Mouse (Mus musculus) stomach, embryonic 15.5 days (tissue): ENCODE data around the gene Patz1. TPM values are rescaled to one million over a fixed set of nuclear protein-coding genes. Genes with fewer than 3 reads are reported as not detected.
A peak's percentile ranks its signal among the peaks of the same experiment; 100 is the strongest.

Source experiments
- ATAC-seq: fragments of 200-750 bp; cut with Nextera tagmentation; 2 replicates; pipeline ENCODE4 v1.8.0; 2017; ENCODE audit warnings: low read depth, moderate number of reproducible peaks, moderate TSS enrichment; ENCODE audit not compliant: insufficient read depth, low FRiP score
- H3K27ac ChIP-seq: fragments of 300-500 bp; sonication (generic); 2 replicates; pipeline ENCODE4 v1.5.1; 2015; ENCODE audit warnings: mild to moderate bottlenecking, inconsistent platforms
- H3K27me3 ChIP-seq: fragments of 300-500 bp; sonication (generic); replicated peaks from 2 replicates; pipeline ENCODE4 v1.6.1; 2015; ENCODE audit warnings: inconsistent platforms
- H3K36me3 ChIP-seq: fragments of 300-500 bp; sonication (generic); 2 replicates; pipeline ENCODE4 v1.6.1; 2015; ENCODE audit warnings: inconsistent platforms
- H3K4me1 ChIP-seq: fragments of 300-500 bp; sonication (generic); 2 replicates; pipeline ENCODE4 v1.6.1; 2015; ENCODE audit warnings: inconsistent platforms
- H3K4me2 ChIP-seq: fragments of 300-500 bp; sonication (generic); 2 replicates; pipeline ENCODE4 v1.6.1; 2015; ENCODE audit warnings: mild to moderate bottlenecking, inconsistent platforms
- H3K4me3 ChIP-seq: fragments of 300-500 bp; sonication (generic); replicated peaks from 2 replicates; pipeline ENCODE4 v1.5.1; 2015; ENCODE audit warnings: inconsistent platforms
- H3K9ac ChIP-seq: fragments of 300-500 bp; sonication (generic); 2 replicates; pipeline ENCODE4 v1.6.1; 2015; ENCODE audit warnings: inconsistent platforms
- H3K9me3 ChIP-seq: fragments of 300-500 bp; sonication (generic); 2 replicates; pipeline ENCODE4 v1.6.1; 2016; ENCODE audit warnings: inconsistent platforms
- WGBS: fragments of 180-500 bp; shearing (Covaris S2); methylation state at CpG from one replicate; pipeline ENCODE4 v1.1.7; 2015; 5-methylcytosine and 5-hydroxymethylcytosine counted together
- polyA plus RNA-seq: library from polyadenylated mRNA; unstranded; fragments of >200 nt; fragmentation: Nextera tagmentation; extraction: Ambion mirVana; gene quantifications from 2 replicates; pipeline ENCODE4 v1.2.1, GENCODE M21; 2015

The Patz1 gene
- polyA plus RNA-seq, 1 experiment from 2014 or later = 39.9 TPM

DNA sequence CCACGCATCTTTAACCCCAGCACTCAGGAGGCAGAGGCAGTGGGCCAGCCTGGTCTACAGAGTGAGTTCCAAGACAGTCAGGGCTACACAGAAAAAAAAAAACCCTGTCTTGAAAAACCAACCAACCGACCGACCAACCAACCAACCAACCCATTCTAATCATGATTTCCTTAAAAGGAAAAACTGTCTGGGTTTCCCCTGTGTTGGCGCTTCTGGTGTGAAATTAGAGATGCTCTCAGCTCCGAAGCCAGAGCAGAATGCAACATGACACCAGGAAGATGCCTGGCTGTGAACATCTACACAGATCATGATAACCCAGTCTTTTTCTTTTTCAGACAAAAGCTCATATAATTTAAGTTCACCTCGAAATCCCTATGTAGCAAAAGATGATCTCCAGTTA is 5.8 kb upstream of the Patz1 start:
- Histone ChIP-seq H3K27ac (no peak overlapping the region), H3K4me3 (no peak overlapping the region), H3K36me3 (no peaks in the 10 kb centered on the region), H3K27me3 (no peaks in the 10 kb centered on the region), H3K4me1 (0 out of 2 replicates have a peak, but pooled peaks cover 6% of the 10 kb centered on the region), H3K4me2 (no peak overlapping the region), H3K9me3 (no peaks in the 10 kb centered on the region), H3K9ac (no peak overlapping the region)
- no peak for ATAC-seq
- WGBS = 78% methylated on average over 6 of the region's 6 CpGs

DNA sequence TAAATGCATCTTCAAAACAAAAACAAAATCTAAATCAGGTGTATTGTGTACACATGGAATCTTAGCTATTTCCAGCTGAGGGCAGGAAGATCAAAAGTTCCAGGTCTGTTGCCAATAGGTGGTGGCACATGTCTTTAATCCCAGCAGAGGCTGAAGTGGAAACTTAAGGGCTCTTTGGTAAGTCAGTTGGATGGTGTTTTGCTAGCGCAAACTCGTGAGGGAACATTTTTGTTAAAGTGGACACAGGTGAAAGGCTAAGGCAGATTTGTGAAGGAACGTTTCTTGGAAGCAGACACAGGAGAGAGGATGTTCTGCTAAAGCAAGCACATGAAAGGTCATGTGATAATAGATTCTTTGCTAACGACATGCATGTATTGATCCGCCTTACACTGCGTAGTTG is 5.0 kb upstream of the Patz1 start:
- Histone ChIP-seq H3K9me3 (no peaks in the 10 kb centered on the region), H3K27ac (no peak overlapping the region), H3K4me2 (no peak overlapping the region), H3K4me3 (no peak overlapping the region), H3K4me1 (peaks cover 13% of the 10 kb centered on the region; the same call in 1 of the 2 replicates), H3K36me3 (no peaks in the 10 kb centered on the region), H3K9ac (no peak overlapping the region), H3K27me3 (no peaks in the 10 kb centered on the region)
- WGBS = 89% methylated on average over 6 of the region's 6 CpGs
- no peak for ATAC-seq

DNA sequence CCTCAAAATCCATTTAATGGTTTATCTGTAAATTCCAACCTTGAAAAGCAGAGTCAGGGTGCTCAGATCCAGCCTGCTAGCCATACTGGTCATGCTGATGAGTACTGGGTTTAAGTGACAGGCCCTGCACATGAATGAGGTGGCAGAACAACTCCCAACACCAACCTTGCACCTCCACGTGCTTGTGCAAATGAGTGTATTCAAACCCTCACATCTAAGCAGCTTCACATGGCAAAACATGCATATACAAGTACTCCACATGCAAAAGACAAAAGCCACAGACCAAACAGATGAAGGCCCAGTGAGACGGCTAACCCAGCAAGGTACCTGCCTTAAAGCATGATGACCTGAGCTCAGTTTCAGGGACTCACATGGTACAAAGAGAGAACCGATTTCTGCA is 2.7 kb upstream of the Patz1 start:
- Histone ChIP-seq H3K9ac (no peak overlapping the region), H3K9me3 (no peaks in the 10 kb centered on the region), H3K4me2 (no peak overlapping the region), H3K36me3 (no peaks in the 10 kb centered on the region), H3K4me3 (no peak overlapping the region), H3K27ac (no peak overlapping the region), H3K27me3 (no peaks in the 10 kb centered on the region), H3K4me1 (peaks cover 18% of the 10 kb centered on the region; the same call in 1 of the 2 replicates)
- no peak for ATAC-seq
- WGBS = 85% methylated on average over 3 of the region's 3 CpGs

DNA sequence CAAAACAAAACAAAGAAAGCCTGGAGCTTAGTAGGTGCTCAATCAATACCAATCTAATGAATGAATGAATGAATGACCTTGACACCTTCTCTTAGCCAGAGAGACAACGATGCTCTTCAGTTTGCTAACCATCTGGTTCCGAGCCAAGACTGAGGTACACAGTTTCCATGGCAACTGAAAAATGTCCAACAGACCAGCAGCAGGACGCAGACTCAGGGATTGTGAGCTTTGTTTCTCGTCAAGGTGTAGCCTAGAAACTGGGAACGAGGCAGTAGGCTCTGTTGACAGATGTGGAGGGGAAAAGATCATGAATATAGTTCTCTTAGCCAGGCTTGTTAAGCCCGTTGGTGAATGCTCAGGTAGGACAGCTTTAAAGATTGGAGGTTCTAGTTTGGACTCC is 1.5 kb upstream of the Patz1 start:
- H3K27ac ChIP-seq = no peak overlapping the region
- H3K4me2 ChIP-seq = no peak overlapping the region
- WGBS = 28% methylated on average over 6 of the region's 6 CpGs
- ATAC-seq = no peak
- no peak overlapping the region for H3K4me3 ChIP-seq
- no peak overlapping the region for H3K9ac ChIP-seq
- no peaks in the 10 kb centered on the region for H3K27me3 ChIP-seq
- H3K9me3 ChIP-seq = no peaks in the 10 kb centered on the region
- H3K4me1 ChIP-seq = peaks cover 24% of the 10 kb centered on the region
- H3K36me3 ChIP-seq = no peaks in the 10 kb centered on the region

DNA sequence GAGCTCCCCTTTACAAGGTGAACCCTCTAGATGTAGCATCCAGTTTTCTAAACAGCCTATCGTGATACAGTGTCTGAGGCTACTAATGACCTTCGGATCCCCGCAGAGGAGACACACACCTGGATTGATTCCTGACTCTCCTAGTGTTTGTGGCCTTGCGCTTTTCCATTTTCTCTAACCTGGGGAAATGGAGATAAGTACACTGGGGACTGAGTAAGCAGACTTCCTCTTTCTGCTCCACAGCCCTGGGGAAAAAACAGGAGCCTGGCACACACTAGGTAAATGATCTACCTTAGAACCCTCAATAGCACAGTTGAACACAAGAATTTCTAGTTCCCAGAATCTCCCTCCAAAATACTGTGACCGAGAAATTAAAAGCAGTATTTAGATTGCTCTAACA is 753 bp upstream of the Patz1 start:
- 65% methylated on average over 5 of the region's 5 CpGs for WGBS
- ATAC-seq = no peak

DNA sequence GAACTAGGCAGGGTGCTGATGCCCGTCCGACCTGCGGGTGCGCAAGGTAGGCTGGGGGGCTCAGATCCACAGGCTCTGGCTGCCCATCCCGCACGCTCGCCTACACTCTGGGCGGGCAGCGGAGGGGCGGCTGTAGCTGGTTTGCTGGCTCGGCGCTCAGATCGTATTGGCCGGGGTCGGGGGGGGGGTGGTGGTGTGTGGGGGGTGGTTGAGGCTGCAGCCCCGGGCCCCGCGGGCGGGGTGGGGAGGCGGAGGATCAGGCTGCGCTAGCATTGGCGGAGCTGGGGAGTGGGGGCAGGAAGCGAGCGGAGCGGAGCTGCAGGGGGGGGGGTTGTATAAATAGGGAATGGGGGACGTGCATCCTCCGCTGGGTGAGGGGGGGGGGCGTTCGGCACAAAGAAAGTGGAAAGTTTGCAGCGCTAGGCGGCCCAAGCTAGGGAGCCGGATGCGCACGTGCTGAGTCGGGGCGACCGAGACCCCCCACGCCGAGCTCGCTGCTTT is 678 bp downstream of the Patz1 start:
- peak overlapping the region; percentile 100 for H3K27ac ChIP-seq
- H3K36me3 ChIP-seq = peaks cover 11% of the 10 kb centered on the region
- H3K9ac ChIP-seq = peak overlapping the region; percentile 92
- ATAC-seq = peak; percentile 84
- peaks cover 42% of the 10 kb centered on the region for H3K4me1 ChIP-seq
- H3K9me3 ChIP-seq = no peaks in the 10 kb centered on the region
- peak overlapping the region; percentile 85 for H3K4me3 ChIP-seq
- H3K27me3 ChIP-seq = no peaks in the 10 kb centered on the region
- under 1% methylated on average over 28 of the region's 40 CpGs for WGBS
- peak overlapping the region; percentile 90 for H3K4me2 ChIP-seq

More for the DNA sequence above, 753 bp upstream of the Patz1 start:
- H3K27ac ChIP-seq = no peak overlapping the region; the same call in 1 of the 2 replicates
- H3K9ac ChIP-seq = no peak overlapping the region
- peaks cover 28% of the 10 kb centered on the region for H3K4me1 ChIP-seq
- no peaks in the 10 kb centered on the region for H3K9me3 ChIP-seq
- H3K4me3 ChIP-seq = peak overlapping the region; percentile 85; the same call in 1 of the 2 replicates
- no peaks in the 10 kb centered on the region for H3K36me3 ChIP-seq
- H3K4me2 ChIP-seq = peak overlapping the region; percentile 90
- no peaks in the 10 kb centered on the region for H3K27me3 ChIP-seq

DNA sequence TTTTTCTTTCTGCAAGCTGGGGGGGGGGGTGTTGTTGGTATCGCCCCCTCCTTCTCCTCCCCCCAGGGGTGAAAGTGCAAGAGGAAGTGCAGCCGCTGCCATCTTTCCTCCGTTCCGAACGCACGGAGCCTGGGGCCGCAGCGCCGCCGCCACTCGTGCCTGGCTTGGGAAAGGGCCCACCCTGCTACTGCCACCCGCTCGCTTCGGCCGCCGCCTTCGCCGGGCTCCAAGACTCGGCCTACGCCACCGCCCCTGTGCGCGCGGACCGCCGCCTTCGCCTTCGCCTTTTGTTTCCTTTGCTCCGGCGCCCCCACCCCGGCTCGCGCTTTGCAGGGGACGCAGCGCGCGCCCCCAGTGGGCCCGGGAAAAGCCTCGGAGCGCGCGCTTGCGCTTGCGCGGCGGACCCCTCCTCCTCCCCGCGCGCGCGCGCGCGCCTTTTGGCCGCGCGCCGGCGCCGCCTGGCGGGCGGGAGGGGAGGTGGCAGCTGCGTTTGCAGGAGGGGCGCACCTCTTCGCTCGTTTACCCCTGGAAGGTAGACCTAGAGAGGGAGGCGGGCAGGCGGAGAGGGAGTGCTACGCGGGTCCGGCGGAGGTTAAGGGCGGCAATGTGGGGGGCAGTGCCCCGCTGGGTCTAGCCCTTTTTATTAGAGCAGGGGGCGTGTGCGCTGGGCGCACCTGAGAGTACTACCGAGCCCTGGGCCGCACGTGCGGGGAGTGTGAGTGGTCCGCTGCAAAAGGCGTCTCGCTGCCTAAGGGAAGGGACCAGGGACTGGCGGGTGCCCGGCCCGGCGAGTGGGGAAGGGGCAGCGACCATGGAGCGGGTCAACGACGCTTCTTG is 1.3 kb downstream of the Patz1 start:
- peak; percentile 40 for ATAC-seq
- no peaks in the 10 kb centered on the region for H3K27me3 ChIP-seq
- peak overlapping the region; percentile 90 for H3K4me2 ChIP-seq
- peak overlapping the region; percentile 100 for H3K27ac ChIP-seq
- H3K4me3 ChIP-seq = peak overlapping the region; percentile 85
- H3K36me3 ChIP-seq = peaks cover 15% of the 10 kb centered on the region
- peak overlapping the region; percentile 92 for H3K9ac ChIP-seq
- H3K4me1 ChIP-seq = peaks cover 49% of the 10 kb centered on the region
- H3K9me3 ChIP-seq = no peaks in the 10 kb centered on the region
- WGBS = under 1% methylated on average over 69 of the region's 92 CpGs

DNA sequence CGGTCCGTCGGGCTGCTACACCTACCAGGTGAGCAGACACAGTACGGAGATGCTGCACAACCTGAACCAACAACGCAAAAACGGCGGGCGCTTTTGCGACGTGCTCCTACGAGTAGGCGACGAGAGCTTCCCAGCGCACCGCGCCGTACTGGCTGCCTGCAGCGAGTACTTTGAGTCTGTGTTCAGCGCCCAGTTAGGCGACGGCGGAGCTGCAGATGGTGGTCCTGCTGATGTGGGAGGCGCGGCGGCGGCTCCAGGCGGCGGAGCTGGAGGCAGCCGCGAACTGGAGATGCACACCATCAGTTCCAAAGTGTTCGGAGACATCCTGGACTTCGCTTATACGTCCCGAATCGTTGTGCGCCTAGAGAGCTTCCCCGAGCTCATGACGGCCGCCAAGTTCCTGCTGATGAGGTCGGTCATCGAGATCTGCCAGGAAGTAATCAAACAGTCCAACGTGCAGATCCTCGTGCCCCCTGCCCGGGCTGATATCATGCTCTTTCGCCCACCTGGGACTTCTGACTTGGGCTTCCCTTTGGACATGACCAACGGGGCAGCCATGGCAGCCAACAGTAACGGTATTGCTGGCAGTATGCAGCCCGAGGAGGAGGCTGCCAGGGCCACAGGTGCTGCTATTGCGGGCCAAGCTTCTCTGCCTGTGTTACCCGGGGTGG is 2.1 kb downstream of the Patz1 start:
- peak overlapping the region; percentile 92 for H3K9ac ChIP-seq
- no peak for ATAC-seq
- H3K27ac ChIP-seq = peak overlapping the region; percentile 100
- H3K4me3 ChIP-seq = peak overlapping the region; percentile 85
- H3K27me3 ChIP-seq = no peaks in the 10 kb centered on the region
- H3K9me3 ChIP-seq = no peaks in the 10 kb centered on the region
- peaks cover 54% of the 10 kb centered on the region for H3K4me1 ChIP-seq
- H3K36me3 ChIP-seq = peaks cover 20% of the 10 kb centered on the region
- peak overlapping the region; percentile 90 for H3K4me2 ChIP-seq
- WGBS = under 1% methylated on average over 50 of the region's 50 CpGs

DNA sequence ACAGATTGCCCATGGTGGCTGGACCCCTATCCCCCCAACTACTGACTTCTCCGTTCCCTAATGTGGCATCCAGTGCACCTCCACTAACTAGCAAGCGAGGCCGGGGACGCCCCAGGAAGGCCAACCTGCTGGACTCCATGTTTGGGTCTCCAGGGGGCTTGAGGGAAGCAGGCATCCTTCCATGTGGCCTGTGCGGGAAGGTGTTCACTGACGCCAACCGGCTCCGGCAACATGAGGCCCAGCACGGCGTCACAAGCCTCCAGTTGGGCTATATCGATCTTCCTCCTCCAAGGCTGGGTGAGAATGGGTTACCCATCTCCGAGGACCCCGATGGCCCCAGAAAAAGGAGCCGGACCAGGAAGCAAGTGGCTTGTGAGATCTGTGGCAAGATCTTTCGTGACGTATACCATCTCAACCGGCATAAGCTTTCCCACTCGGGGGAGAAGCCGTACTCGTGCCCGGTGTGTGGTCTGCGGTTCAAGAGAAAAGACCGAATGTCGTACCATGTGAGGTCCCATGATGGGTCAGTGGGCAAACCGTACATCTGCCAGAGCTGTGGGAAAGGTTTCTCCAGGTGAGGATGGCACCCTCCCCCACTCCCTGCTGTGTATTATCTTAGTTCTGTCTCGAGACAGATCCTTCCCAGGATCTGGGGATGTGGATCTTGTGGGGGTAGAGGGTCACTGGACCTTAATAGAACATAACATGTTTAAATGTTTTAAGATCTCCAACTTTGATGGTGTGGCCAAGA is 2.8 kb downstream of the Patz1 start:
- Histone ChIP-seq H3K36me3 (peaks cover 27% of the 10 kb centered on the region), H3K27ac (peak overlapping the region; percentile 100), H3K9ac (peak overlapping the region; percentile 92), H3K4me1 (peaks cover 59% of the 10 kb centered on the region), H3K4me2 (peak overlapping the region; percentile 90), H3K27me3 (no peaks in the 10 kb centered on the region), H3K4me3 (peak overlapping the region; percentile 85), H3K9me3 (no peaks in the 10 kb centered on the region)
- no peak for ATAC-seq
- WGBS = 1% methylated on average over 26 of the region's 26 CpGs

DNA sequence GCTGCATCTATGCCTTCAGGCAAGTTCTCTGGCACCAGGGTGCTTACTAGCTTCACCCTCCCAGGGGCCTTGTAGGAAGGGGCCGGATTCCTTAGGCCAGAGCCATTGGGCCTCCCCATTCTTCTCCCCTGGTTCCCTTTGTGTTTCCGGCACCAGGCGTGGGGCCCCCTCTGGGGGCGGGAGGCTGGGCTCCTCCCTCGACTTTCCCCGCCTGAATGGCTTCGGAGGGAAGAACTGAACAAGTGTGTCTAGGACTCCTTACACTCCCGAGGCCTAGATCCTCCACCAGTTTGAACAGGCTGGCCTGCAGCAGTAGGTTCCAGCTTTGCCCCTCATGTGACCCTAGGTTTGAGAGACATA is 3.4 kb downstream of the Patz1 start:
- peak; percentile 47 for ATAC-seq
- Histone ChIP-seq H3K9me3 (no peaks in the 10 kb centered on the region), H3K27me3 (no peaks in the 10 kb centered on the region), H3K4me3 (peak overlapping the region; percentile 85), H3K4me1 (peaks cover 59% of the 10 kb centered on the region), H3K36me3 (peaks cover 27% of the 10 kb centered on the region), H3K27ac (peak overlapping the region; percentile 100), H3K4me2 (peak overlapping the region; percentile 90), H3K9ac (peak overlapping the region; percentile 92)
- WGBS = under 1% methylated on average over 8 of the region's 8 CpGs

DNA sequence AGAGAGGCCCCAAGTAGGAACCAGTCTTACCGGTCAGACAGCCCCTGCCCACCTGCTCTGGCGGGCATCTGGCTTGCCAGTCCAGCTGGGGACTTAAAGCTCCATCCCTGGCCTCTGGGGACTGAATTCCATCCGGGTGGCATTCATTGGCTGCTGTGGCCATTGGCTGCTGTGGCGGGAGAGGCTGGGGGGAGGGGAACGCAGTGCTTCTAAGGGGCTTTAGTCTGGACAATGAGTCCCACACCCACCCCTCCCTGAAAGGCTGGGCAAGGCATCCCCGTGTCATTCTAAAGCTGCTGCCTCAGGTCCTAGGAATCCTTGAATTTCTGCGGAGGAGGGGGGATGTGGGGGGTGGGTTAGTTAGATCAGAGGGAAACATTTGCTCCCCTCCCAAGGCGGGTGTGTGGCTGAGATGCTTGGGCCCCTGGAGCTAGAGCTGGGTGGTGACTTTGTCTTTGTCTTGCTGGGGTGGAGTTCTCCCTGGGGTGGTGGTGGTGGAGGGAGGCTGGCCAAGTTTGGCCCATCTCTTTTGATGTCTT is 4.1 kb downstream of the Patz1 start:
- Histone ChIP-seq H3K9me3 (no peaks in the 10 kb centered on the region), H3K27me3 (no peaks in the 10 kb centered on the region), H3K9ac (peak overlapping the region; percentile 92), H3K36me3 (peaks cover 27% of the 10 kb centered on the region), H3K4me3 (peak overlapping the region; percentile 85), H3K4me2 (peak overlapping the region; percentile 90), H3K4me1 (peaks cover 55% of the 10 kb centered on the region), H3K27ac (peak overlapping the region; percentile 100)
- no peak for ATAC-seq
- WGBS = 0% methylated on average over 8 of the region's 8 CpGs
